Mouse (Mus musculus) layer of hippocampus, adult 9-10 months (tissue): ENCODE measurements at regions not wholly inside any gene's neighbourhood (a gene's known extent, or its start where the extent isn't known, plus 50 kb on each side); places are given as distances from the start of the nearest gene placed in this dataset.

Experiments used
- DNase-seq: peaks from one replicate; pipeline ENCODE4 v3.0.0; 2022; ENCODE audit warnings: low spot score

GRCm38 (mm10) chr1:69470614-69471250, 216.3 kb downstream of the Ikzf2 start:
- DNase-seq = no peak

GRCm38 (mm10) chr1:69469158-69469901, 217.7 kb downstream of the Ikzf2 start:
- DNase-seq = no peak

- no peak for DNase-seq
Measured at GRCm38 (mm10) chr1:69466534-69467275, 220.3 kb downstream of the Ikzf2 start.

- no peak for DNase-seq
Measured at GRCm38 (mm10) chr1:69461191-69461590, 225.9 kb downstream of the Ikzf2 start.

GRCm38 (mm10) chr1:69459899-69460298, 227.1 kb downstream of the Ikzf2 start:
- no peak for DNase-seq

GRCm38 (mm10) chr1:69457471-69457870, 229.6 kb downstream of the Ikzf2 start:
- DNase-seq = no peak

GRCm38 (mm10) chr1:69453991-69454390, 233.1 kb downstream of the Ikzf2 start:
- DNase-seq = no peak

GRCm38 (mm10) chr1:69452910-69453309, 234.1 kb downstream of the Ikzf2 start:
- no peak for DNase-seq

GRCm38 (mm10) chr1:69450455-69450854, 236.6 kb downstream of the Ikzf2 start:
- no peak for DNase-seq

- DNase-seq = no peak
Measured at GRCm38 (mm10) chr1:69447276-69447675, 239.8 kb downstream of the Ikzf2 start.

- no peak for DNase-seq
Measured at GRCm38 (mm10) chr1:69444722-69445121, 242.3 kb downstream of the Ikzf2 start.

- DNase-seq = no peak
Measured at GRCm38 (mm10) chr1:69443466-69443865, 243.6 kb downstream of the Ikzf2 start.

- DNase-seq = no peak
Measured at GRCm38 (mm10) chr1:69440564-69441334, 246.3 kb downstream of the Ikzf2 start.

- peak; percentile 67 for DNase-seq
Measured at GRCm38 (mm10) chr1:69437042-69437441, 250.0 kb downstream of the Ikzf2 start.

- no peak for DNase-seq
Measured at GRCm38 (mm10) chr1:69433655-69434357, 253.2 kb downstream of the Ikzf2 start.

GRCm38 (mm10) chr1:69430683-69431407, 256.2 kb downstream of the Ikzf2 start:
- no peak for DNase-seq

GRCm38 (mm10) chr1:69429632-69430031, 257.4 kb downstream of the Ikzf2 start:
- no peak for DNase-seq

GRCm38 (mm10) chr1:69397676-69398075, 289.4 kb downstream of the Ikzf2 start:
- no peak for DNase-seq

- DNase-seq = no peak
Measured at GRCm38 (mm10) chr1:69382374-69382773, 274.5 kb upstream of the Erbb4 start.

- no peak for DNase-seq
Measured at GRCm38 (mm10) chr1:69379741-69380140, 271.9 kb upstream of the Erbb4 start.
